Mouse (Mus musculus): ENCODE measurements around the gene Mrpl19.

Gene Mrpl19

DNA sequence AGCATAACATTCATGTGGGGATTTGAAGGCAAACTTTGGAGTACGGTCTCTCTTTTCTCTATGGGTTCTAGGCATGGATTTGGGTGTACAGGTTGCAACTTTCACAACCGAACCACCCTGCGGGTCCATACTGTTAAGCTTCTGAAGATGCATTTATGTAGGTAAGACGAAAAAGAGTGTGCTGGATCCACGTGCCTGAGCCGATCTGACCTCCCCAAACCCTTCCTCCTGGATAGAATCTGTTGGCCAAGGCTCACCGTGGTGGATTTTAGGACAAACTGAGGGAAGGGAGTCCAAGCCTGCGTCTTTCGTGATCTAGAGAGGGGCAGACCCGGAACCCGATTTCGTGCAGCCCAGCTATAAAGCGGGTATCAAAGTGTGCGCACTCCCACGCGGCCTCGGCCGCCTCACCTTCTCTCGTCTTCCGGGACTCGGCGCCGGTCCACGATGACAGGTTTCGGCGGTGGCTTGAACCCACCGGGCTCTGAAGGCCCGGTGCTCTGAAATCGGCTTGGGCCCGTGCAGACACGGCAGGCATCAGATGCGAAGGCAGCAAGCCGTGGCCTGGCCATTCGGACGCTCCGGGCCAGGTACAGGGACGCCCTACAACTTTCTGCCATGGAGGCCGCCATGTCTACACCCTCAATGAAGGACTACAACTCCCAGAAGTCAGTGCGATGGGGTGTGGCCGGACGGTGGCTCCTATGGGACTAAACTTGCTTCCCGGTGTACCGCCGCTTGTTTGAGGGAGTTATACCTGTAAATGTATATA, at the start of gene Mrpl19:
Gene Mrpl19 (minus strand): TSS at position 663 of the 772 bp plus-strand sequence.
- DNase-seq (ENCODE audit: low spot score in 2 of 2) = peak; percentile 79 to 88

DNA sequence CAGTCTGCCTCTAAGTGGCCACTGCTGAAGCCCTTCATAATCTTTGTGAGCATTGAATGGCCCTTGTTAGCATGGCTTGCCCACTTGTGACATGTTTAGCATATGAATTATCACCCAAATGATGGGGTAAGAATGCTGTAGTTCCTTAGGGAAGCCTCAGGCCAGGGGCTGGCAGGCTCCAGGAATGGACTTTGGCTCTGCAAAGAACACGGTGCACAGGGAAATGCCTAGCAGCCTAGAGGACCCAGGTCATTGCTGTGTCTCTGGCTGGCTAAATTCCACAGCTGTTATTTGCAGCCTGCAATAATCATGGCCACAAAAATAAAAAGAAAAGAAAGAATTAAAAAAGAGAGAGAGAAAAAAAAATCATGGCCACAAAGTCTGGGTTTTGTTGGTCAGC, 46.6 kb upstream of the Mrpl19 start:
- DNase-seq (ENCODE audit: low spot score in 2 of 2) = no peak

DNA sequence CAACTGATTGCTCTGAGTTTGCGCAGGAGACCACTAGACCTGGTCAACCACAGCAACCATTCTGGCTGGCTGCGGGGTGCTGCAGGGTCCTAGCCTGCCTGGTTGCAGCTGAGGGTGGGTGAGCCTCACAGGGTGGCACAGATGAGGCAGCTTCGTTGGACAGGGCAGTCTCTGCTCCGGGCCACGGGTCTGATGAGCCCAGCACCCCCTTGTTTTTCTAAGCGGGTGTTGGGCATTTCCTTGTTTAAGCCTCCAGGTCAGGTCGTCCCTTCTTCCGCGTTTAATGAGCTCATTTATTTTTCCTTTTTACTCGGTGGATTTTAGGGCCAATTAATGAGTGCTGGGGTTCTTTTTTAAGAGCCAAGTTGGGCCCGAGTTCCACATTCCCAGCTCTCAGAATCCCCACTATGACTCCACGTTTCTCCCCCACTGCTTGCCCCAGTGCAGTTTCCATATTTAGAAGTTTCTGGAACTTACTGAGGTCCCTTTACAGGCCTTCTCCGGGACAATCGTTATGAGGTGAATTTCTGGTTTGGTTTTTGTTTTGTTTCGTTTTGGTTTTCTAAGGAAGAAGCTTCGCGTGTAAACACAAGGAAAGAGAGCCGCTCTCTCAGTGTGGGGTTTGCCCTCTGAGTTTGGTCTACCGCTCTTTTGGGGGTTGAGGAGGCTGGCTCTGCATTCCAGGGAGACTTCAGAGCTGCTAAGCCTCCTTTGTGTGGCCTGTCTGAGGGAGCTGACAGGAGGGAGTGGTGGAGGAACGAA, 24.5 kb upstream of the Mrpl19 start:
- DNase-seq (ENCODE audit: low spot score in 2 of 2) = no peak

DNA sequence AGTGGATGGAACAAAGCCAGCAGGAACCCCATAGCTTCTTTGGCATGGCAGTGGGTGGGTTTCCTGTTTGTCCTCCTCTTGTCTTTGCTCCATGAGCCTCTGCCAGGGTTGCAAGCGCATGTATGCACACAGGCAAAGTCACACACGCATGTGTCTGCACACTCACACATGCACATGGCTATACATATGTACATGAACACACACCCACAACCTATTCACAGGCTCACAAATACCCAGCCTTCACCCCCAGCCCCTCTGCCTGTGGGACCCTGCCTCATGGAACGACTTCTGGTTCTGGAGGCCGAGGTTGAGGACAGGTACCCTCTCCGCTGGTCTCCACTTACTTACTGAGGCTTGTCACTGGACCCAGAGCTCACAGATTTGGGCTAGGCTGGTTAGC, 22.6 kb upstream of the Mrpl19 start:
- DNase-seq (ENCODE audit: low spot score in 2 of 2) = no peak

DNA sequence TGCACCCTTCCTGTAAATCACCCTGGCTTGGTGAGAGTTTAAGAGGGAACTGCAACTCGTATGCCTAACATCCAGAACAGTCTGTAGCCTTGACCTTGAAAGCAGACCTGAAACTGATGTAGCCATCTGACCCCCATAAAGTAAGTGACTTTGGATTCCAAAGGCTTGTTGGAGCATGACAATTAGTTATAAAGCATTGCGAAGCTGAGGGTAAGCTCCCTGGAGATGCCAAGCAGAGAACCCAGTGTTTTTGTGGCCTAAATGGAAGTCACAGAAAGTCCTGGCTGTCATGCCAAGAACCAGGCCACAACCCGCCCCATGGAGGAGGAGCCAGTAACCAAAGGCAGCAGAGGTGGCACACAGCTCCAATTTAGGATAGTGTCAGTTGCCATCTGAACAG, 21.8 kb upstream of the Mrpl19 start:
- DNase-seq (ENCODE audit: low spot score in 2 of 2) = no peak

DNA sequence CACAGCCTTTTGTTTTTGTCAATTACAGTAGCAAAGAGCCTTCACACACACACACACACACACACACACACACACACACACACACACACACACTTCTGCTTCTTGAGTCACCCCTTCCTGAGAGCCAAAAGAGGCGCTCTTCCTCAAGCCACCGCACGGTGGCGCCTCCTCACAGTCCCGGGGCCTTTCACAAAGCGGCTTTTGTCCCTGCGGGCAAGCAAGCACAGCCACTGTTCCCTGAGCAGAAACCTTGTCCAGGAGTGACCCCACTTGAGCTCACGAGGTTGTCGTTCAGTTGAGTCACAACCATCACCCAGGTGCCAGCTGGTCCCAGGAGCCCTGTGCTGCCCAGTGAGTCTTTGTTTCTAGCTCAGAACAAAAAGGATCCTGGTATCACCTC, 21.3 kb upstream of the Mrpl19 start:
- peak; percentile 64 to 74 for DNase-seq (ENCODE audit: low spot score in 2 of 2)

DNA sequence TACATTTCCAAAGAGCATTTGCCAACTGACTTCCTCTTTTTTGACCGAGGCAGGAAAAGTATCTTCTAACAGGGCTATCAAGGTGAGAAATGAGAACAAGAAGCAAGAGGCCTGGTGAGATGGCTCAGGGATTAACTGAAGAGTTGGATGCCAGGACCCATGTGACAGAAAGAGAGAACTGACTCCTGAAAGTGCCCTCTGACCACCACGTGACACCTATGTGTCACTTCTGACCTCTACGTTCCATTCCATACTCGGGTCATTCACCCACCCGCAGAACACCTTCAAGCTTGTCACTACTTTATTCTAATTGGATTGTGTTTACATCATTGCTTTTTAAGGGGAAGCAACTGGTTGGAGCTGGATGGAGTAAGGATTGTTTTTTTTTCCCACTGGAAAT, 20.8 kb upstream of the Mrpl19 start:
- no peak for DNase-seq (ENCODE audit: low spot score in 2 of 2)

DNA sequence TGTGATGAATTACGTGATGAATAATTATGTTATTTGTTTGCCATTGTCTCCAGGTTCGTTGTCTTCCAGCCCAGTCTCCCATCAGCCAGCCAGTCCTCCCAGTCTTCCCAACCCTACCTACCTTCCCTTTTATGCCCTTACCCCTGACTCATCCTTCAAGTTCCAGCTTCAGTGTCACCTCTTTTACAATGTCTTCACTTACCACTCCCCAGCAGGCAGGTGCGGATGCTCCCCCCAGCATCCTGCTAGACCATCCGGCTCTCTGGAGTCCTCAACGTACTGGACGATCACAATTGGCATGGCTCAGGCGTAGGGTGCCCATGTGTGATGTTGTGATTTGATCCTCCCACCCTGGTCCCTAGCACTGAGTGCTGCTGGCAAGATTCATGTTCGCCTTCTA, 20.4 kb upstream of the Mrpl19 start:
- no peak for DNase-seq (ENCODE audit: low spot score in 2 of 2)

DNA sequence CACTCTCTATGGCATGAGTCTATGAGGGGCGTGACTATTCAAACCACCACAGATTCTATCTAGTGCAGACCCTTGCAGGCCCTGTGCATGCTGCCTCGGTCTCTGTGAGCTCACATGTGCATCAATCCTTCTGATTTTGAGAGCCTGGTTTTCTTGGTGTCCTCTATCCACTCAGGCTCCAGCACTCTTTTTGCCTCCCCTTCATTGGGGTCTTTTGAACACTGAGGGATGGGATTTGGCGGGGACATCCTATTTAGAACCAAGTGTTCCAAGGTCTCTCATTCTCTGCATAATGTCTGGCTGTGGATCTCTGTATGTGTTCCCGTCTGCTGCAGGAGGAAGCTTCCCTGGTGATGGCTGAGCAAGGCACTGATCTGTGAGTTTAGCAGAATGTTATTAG, 13.5 kb upstream of the Mrpl19 start:
- DNase-seq (ENCODE audit: low spot score in 2 of 2) = no peak

DNA sequence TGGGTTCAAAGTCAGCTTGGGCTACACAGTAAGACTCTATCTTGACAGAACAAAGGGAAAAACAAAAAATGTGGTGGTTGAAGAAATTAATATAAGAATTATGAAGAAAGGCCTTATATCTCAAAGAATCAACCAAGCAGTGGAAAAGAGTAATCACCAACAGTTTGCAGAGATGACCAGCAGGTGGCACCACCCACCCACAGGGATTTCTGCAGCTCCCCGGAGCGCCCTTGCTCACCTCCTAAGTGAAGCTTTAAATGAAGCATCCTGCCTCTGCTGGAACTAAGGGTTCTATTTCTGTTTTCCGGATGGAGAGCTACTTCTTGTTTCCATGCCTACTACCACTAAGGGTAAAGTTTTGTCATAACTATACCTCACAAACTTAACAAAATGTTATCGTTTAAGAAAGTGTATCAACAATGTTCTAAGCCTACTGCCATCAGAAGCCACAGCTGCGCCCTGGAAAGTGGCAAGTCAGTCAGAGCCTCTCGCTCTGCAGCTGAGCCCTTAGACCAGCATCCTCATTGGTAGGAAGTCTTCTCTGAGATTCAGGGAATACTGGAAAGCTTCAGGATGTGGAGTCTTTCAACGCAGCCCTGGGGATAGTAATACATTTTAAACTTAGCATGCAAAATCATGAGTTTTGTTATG, 10.3 kb upstream of the Mrpl19 start:
- DNase-seq (ENCODE audit: low spot score in 2 of 2) = peak; percentile 74 to 82

DNA sequence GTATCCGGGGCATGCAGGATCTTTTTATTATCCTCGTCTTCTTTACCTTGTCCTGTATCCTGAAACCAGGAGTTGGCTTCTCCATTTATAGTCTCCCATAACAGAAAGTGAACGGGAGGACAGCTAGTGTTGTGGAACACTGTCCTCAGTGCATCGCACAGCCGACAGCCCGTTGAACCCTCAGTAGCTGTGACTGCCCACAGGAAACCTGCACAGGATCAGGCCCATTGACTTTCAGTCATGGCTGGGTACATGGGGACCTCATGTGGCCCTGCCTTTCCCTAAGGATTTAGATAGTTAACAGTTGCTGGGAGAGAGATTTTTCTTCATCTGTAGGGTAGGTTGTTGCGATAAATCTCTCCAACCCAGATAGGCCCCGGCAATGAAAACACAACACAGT, 6.8 kb upstream of the Mrpl19 start:
- no peak for DNase-seq (ENCODE audit: low spot score in 2 of 2)

DNA sequence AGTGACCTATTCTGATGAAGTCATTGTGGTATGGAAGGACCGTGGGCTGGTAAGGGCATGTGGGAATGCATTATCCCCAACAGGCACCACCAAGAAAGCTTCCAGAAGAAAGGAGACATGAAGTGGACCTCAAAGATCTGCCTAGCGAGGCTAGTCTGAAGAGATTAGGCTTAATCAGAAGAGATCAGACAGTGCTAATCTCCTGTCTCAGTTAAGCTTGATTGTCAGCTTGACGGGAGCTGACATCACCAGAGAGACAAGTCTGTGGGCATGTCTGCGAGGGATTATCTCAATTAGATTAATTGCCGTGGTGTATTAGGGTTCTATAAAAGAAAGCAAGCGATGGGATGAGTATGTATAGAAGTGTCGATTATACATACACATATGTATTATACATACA, 5.4 kb upstream of the Mrpl19 start:
- no peak for DNase-seq (ENCODE audit: low spot score in 2 of 2)

DNA sequence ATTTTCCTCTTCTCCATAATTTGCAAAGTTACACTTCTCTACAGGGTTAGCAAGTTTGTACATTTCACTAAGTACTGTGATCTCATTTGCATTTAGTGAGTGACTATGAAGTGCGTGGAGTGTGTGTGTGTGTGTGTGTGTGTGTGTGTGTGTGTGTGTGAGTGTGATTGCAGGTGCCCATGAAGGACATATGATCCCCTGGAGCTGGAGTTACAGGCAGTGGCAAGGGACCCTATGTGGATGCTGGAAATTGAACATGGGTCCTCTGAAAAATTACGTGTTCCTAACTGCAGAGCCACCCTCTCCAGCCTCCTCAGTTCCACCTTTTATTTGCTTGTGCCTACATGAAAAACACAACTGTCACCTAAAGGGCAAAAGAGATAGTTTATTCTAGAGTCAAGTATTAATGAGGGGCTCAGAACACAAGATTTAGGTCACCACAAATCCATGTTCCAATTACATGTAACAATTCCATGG, 348 bp upstream of the Mrpl19 start:
- no peak for DNase-seq (ENCODE audit: low spot score in 2 of 2)

DNA sequence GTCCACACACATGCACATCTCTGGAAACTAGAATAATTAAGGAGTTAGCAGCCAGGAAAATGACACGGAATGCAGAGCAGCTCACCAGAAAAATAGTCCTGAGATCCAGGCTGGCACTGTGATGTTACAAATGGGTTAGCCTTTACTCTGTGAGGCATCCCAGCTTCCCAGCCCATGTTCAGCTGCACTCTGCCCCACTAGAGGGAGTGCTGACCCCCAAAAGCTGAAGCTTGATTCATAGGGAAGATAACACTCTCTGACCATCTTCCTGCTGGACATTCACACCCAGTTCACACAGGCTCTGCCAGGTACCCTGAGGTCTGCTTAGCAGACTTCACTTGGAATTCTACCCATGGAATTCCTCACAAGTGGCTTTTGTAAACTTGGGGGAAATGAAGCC, 5.5 kb downstream of the Mrpl19 start:
- DNase-seq (ENCODE audit: low spot score in 2 of 2) = no peak

DNA sequence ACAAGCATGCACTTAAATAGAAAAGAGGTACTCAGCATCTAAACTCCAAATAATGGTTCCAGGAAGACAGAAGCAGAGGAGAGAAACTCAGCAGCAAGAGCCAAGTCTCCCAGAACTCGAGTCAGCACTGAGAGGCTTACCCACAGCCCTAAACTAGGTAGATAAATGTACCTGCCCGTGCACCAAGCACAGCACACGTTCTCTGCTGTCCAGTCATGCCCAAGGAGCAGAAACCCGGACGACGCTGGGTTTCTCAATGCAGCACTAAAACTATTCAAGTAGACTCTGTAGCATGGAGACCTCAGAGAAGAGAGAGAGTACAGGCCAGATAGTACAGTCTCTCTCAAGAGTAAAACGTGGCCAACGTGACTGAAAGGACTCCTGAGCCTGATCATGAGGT, 5.9 kb downstream of the Mrpl19 start:
- no peak for DNase-seq (ENCODE audit: low spot score in 2 of 2)

DNA sequence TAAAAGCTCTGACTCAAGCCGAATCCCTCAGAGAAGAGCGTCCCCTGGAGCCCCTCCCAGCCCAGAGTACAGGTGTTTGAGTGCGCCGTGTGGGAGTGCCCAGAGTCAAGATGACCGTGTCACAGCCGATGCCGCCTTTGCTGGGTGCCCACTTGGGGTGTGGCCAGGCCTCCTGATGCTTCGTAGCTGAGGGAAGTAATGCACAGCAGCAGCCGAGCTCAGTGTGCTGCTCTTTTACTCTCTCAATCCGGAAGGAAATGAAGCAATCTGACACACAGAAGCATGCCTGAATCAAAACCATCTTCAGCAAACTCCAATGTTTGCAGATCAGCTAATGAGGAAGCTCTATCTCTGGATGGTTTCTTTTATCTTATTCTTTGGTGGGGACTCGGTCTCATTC, 7.8 kb downstream of the Mrpl19 start:
- DNase-seq (ENCODE audit: low spot score in 2 of 2) = no peak

DNA sequence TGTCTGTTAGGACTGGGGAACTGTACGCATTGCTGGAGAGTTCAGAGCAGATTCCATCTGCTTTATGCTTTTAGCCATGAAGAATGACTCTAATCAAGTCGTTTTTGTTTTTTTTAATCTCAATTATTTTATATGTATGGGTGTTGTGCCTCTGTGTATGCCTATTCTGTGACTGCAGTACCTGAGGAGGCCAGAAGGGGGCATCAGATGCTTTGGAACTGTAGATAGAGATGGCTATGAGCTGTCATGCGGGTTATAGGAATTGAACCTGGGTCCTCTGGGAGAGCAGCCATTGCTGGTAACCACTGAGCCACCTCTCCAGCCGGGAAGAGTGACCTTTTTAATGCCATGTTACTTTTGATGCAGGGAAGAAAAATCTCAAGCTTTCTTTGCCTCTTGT, 9.4 kb downstream of the Mrpl19 start:
- no peak for DNase-seq (ENCODE audit: low spot score in 2 of 2)

DNA sequence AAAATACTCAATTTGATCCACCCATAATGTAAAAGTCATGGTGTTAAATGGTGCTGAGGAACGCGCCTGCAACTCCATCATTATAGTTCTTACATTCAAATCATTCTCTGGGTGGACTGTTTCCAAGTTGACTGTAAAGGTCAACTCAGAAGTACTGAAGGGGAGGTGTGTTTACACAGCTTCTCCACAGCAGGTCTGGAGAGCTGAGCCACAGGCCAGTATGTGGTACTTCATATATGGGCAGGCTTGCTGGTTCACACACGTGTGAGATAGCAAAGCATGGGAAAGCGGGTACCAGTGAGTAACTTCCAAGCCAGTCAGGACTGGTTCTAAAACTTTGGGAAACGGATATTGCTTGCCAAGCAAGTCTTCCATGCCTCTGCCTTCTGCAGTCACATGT, 10.6 kb downstream of the Mrpl19 start:
- no peak for DNase-seq (ENCODE audit: low spot score in 2 of 2)

DNA sequence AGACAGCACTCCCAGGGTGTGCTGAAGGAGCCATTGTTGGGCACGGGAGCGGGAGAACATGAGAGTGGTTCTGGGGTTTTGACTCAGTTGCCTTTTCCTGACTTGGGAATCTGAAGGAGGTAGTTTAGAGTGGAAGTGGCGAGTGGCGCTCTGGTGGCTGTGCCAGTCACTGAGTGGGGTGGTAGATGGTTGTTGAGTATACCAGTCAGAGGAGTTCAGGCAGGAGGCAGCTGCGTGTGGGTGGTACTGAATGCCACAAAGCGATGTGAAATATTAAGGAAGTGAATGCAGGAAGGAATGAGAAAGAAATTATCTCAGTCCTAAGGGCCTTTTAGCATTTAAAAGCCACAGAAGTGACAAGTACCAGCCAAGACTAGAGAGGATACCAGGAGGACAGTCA, 18.9 kb downstream of the Mrpl19 start:
- no peak for DNase-seq (ENCODE audit: low spot score in 2 of 2)

DNA sequence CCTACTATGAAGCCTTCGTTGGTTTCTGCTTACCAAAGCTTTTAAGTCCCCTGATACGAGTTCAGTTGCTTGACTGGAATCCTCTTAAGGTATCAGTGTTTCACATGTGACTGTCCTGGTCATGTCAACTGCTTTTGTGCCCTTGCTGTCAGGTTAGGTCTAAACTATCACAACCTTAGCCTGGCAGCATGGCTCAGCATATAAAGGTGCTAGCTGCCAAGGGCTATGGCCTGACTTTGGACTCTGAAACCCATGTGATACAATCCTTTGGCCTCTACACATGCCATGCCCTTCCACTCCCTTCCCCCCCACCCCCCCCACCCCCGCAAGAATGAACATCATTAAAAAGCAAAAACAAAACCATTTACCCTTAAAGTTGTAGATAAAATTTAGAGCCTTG, 21.3 kb downstream of the Mrpl19 start:
- DNase-seq (ENCODE audit: low spot score in 2 of 2) = no peak

DNA sequence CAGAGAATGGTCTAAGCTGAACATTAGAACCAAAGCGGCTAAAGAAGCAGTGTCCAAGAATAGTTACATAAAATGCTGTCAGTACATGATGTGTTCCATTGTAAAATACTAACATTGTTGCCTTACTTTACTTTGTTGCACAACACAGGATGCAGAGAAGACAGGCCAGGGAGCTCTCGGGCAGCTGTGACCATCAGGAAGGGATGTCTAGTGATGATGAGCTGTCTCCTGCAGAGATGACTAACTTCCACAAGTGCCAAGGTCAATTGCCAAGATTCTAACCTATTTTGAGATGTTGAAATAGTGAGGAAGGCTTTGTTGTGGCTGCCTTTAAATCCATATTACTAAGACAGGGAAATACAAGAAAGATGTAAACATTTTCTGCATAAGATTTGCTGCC, 22.5 kb downstream of the Mrpl19 start:
- DNase-seq (ENCODE audit: low spot score in 2 of 2) = no peak

DNA sequence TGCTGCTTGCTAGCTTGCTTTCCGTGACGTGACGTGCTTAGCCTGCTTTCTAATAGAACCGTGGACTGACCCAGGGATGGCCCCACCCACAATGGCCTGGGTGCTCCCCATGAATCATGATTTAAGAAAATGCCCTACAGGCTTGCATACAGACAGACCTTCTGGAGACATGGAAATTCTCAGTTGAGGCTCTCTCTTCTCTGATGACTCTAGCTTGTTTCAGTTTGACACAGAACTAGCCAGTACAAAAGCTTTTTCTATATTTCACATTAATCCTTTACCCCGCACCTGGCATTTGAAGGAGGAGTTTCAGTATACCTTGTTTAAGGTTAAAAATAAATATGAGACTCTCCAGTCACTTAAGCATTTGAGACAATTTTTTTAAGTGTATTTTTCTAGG, 24.0 kb downstream of the Mrpl19 start:
- DNase-seq (ENCODE audit: low spot score in 2 of 2) = no peak

DNA sequence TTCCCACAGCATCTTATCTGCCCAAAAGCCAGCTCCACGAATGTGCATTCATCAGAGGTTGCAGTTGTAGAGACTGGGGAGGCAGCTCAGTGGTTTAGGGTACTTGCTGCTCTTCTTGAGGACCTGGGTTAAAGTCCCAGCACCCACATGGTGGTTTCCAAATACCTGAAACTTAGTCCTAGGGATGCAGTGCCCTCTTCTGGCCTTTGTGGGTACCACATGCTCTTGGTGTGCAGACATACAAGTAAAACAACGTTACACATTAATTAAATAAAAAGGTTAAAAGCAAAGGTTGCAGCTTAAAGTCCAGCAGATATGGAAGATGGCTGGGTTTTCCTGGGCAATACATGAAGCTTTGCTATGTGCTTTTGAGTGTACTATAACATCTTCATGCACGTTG, 32.5 kb downstream of the Mrpl19 start:
- no peak for DNase-seq (ENCODE audit: low spot score in 2 of 2)

Measured in frontal cortex, postnatal 25 days (tissue).